Mouse (Mus musculus): Measurements from ENCODE around the gene 1700067K01Rik.

GRCm38 (mm10) chr8:84038015-84038414 is 36.7 kb downstream of the 1700067K01Rik start:
- TF ChIP-seq RAD21 (IDR thresholded peaks at IDR 0.05; ENCODE audit: low read depth, low read length) = no peak
- no peak for TF ChIP-seq CTCF (IDR thresholded peaks at IDR 0.05 in 2 of 3, conservative IDR thresholded peaks at IDR 0.05 in 1 of 3; ENCODE audit: control insufficient read depth in 1 of 3, insufficient read depth in 1 of 3, low read depth in 2 of 3, low read length in 3 of 3, poor library complexity in 1 of 3, severe bottlenecking in 1 of 3)
- TF ChIP-seq TCF12 (IDR thresholded peaks at IDR 0.05; ENCODE audit: low read depth, low read length) = no peak
- no peak for TF ChIP-seq POLR2A (IDR thresholded peaks at IDR 0.05; ENCODE audit: control insufficient read depth in 1 of 2, insufficient read depth in 1 of 2, low read depth in 1 of 2, low read length in 2 of 2, poor library complexity in 1 of 2)
- no peak for TF ChIP-seq USF1 (IDR thresholded peaks at IDR 0.05; ENCODE audit: low read depth, low read length)
- TF ChIP-seq TAL1 (IDR thresholded peaks at IDR 0.05; ENCODE audit: low read length) = no peak
- TF ChIP-seq SMC3 (IDR thresholded peaks at IDR 0.05; ENCODE audit: low read depth, low read length) = no peak
- no peak for TF ChIP-seq MAFK (IDR thresholded peaks at IDR 0.05; ENCODE audit: borderline replicate concordance, low read depth, low read length)
- TF ChIP-seq GATA1 (IDR thresholded peaks at IDR 0.05; ENCODE audit: low read depth, low read length) = no peak
- no peak for TF ChIP-seq MAX (IDR thresholded peaks at IDR 0.05; ENCODE audit: low read length)
- TF ChIP-seq MXI1 (IDR thresholded peaks at IDR 0.05; ENCODE audit: low read depth, low read length) = no peak
